Mouse (Mus musculus): Measurements from ENCODE around the gene Smim6.

GRCm38 (mm10) chr11:115906116-115906515, 5.7 kb upstream of the Smim6 start:
- no peak for TF ChIP-seq POLR2A (IDR thresholded peaks at IDR 0.05; ENCODE audit: control insufficient read depth, extremely low read depth, insufficient read depth, low read length, poor library complexity)
- TF ChIP-seq CTCF (IDR thresholded peaks at IDR 0.05; ENCODE audit: borderline replicate concordance, control insufficient read depth, extremely low read depth, insufficient read depth, low read length, poor library complexity), result no peak
